Mouse (Mus musculus) embryonic facial prominence, embryonic 11.5 days (tissue): Measurements from ENCODE around the gene Rarres1. TPM values are rescaled to one million over a fixed set of nuclear protein-coding genes. Genes with fewer than 3 reads are reported as not detected.

Source experiments
- ATAC-seq: fragments of 200-750 bp; cut with Nextera tagmentation; replicated peaks from 2 replicates; pipeline ENCODE4 v1.8.0; 2017; ENCODE audit warnings: low read depth; ENCODE audit not compliant: insufficient number of reproducible peaks, low FRiP score, low TSS enrichment
- DNase-seq: peaks from one replicate; pipeline ENCODE4 v3.0.0-alpha.2; 2015; ENCODE audit warnings: low spot score
- H3K27ac ChIP-seq: fragments of 300-500 bp; sonication (generic); replicated peaks from 2 replicates; pipeline ENCODE4 v1.5.1; 2014; ENCODE audit warnings: mild to moderate bottlenecking, low read depth, low read length, control low read depth
- H3K27me3 ChIP-seq: fragments of 300-500 bp; sonication (generic); 2 replicates; pipeline ENCODE4 v1.6.1; 2014; ENCODE audit warnings: mild to moderate bottlenecking, low read length, moderate library complexity, mixed read lengths; ENCODE audit not compliant: control insufficient read depth, insufficient read depth
- H3K36me3 ChIP-seq: fragments of 300-500 bp; sonication (generic); replicated peaks from 2 replicates; pipeline ENCODE4 v1.6.1; 2014; ENCODE audit warnings: low read depth, mild to moderate bottlenecking, low read length, moderate library complexity, mixed read lengths; ENCODE audit not compliant: control insufficient read depth, insufficient read depth
- H3K4me1 ChIP-seq: fragments of 300-500 bp; sonication (generic); 2 replicates; pipeline ENCODE4 v1.6.1; 2014; ENCODE audit warnings: low read length, mixed read lengths; ENCODE audit not compliant: control insufficient read depth, insufficient read depth
- H3K4me2 ChIP-seq: fragments of 300-500 bp; sonication (generic); 2 replicates; pipeline ENCODE4 v1.6.1; 2014; ENCODE audit warnings: low read depth, mild to moderate bottlenecking, control low read depth, low read length, moderate library complexity
- H3K4me3 ChIP-seq: fragments of 300-500 bp; sonication (generic); 2 replicates; pipeline ENCODE4 v1.5.1; 2014; ENCODE audit warnings: low read depth, low read length, control low read depth
- H3K9ac ChIP-seq: fragments of 300-500 bp; sonication (generic); replicated peaks from 2 replicates; pipeline ENCODE4 v1.6.1; 2014; ENCODE audit warnings: mild to moderate bottlenecking, control low read depth, low read length
- H3K9me3 ChIP-seq: fragments of 300-500 bp; sonication (generic); replicated peaks from 2 replicates; pipeline ENCODE4 v1.6.1; 2016; ENCODE audit warnings: mild to moderate bottlenecking, low read length, inconsistent platforms, mixed read lengths; ENCODE audit not compliant: control insufficient read depth
- WGBS: fragments of 180-500 bp; shearing (Covaris S2); extraction: QIAGEN DNeasy Blood & Tissue Kit; methylation state at CpG from one replicate; pipeline ENCODE4 v1.1.7; 2014; 5-methylcytosine and 5-hydroxymethylcytosine counted together
- polyA plus RNA-seq: library from polyadenylated mRNA; unstranded; fragments of >200 nt; fragmentation: Nextera tagmentation; extraction: Ambion mirVana; gene quantifications from 2 replicates; pipeline ENCODE4 v1.2.1, GENCODE M21; 2014

Rarres1 gene
- polyA plus RNA-seq = 0.52 and 1.6 TPM in 2 replicates

GRCm38 (mm10) chr3:67515274-67515801 is at the start of gene Rarres1:
Gene Rarres1, minus strand, starts transcription at chr3:67515523.
- Histone ChIP-seq H3K9me3 (no peaks in the 10 kb centered on the region), H3K4me2 (peak within 1 kb of the TSS; percentile 99), H3K27ac (no peak within 1 kb of the TSS), H3K36me3 (no peaks in the 10 kb centered on the region), H3K4me3 (peak within 1 kb of the TSS; percentile 53), H3K4me1 (no peaks in the 10 kb centered on the region), H3K9ac (peak within 1 kb of the TSS; percentile 66), H3K27me3 (peaks cover 6% of the 10 kb centered on the region)
- DNase-seq (peak; percentile 37), ATAC-seq (no peak; the same call in 1 of the 2 replicates)
- WGBS = 4% methylated on average over 34 of the region's 38 CpGs

- Histone ChIP-seq H3K4me1 (no peaks in the 10 kb centered on the region), H3K9ac (no peak overlapping the region), H3K27ac (no peak overlapping the region), H3K4me3 (no peak overlapping the region), H3K9me3 (no peaks in the 10 kb centered on the region), H3K36me3 (no peaks in the 10 kb centered on the region), H3K4me2 (no peak overlapping the region), H3K27me3 (no peaks in the 10 kb centered on the region)
- no peak for ATAC-seq
- no peak for DNase-seq
- 62% methylated on average over 5 of the region's 5 CpGs for WGBS
These were observed 49.5 kb upstream of the Rarres1 start for GRCm38 (mm10) chr3:67564731-67565357.

GRCm38 (mm10) chr3:67557718-67558354 is 42.5 kb upstream of the Rarres1 start:
- Histone ChIP-seq H3K4me1 (no peaks in the 10 kb centered on the region), H3K4me3 (no peak overlapping the region), H3K27me3 (no peaks in the 10 kb centered on the region), H3K27ac (no peak overlapping the region), H3K36me3 (no peaks in the 10 kb centered on the region), H3K9ac (no peak overlapping the region), H3K4me2 (no peak overlapping the region), H3K9me3 (no peaks in the 10 kb centered on the region)
- no peak for DNase-seq
- 78% methylated on average over 14 of the region's 14 CpGs for WGBS
- ATAC-seq = 0 out of 2 replicates have a peak, but pooled peaks have one; percentile 6

GRCm38 (mm10) chr3:67557200-67557651 is 41.9 kb upstream of the Rarres1 start:
- no peak overlapping the region for H3K4me3 ChIP-seq
- H3K9me3 ChIP-seq = no peaks in the 10 kb centered on the region
- H3K36me3 ChIP-seq = no peaks in the 10 kb centered on the region
- DNase-seq = no peak
- no peaks in the 10 kb centered on the region for H3K4me1 ChIP-seq
- no peak overlapping the region for H3K4me2 ChIP-seq
- no peaks in the 10 kb centered on the region for H3K27me3 ChIP-seq
- H3K27ac ChIP-seq = no peak overlapping the region
- WGBS = 58% methylated on average over 14 of the region's 14 CpGs
- no peak overlapping the region for H3K9ac ChIP-seq
- ATAC-seq = peak; percentile 79; the same call in 1 of the 2 replicates

GRCm38 (mm10) chr3:67555211-67555610 is 39.9 kb upstream of the Rarres1 start:
- H3K9me3 ChIP-seq = no peaks in the 10 kb centered on the region
- no peak overlapping the region for H3K4me2 ChIP-seq
- H3K36me3 ChIP-seq = no peaks in the 10 kb centered on the region
- no peak overlapping the region for H3K4me3 ChIP-seq
- ATAC-seq (no peak), DNase-seq (no peak)
- H3K9ac ChIP-seq = no peak overlapping the region
- H3K27me3 ChIP-seq = no peaks in the 10 kb centered on the region
- H3K27ac ChIP-seq = no peak overlapping the region
- H3K4me1 ChIP-seq = no peaks in the 10 kb centered on the region
- WGBS = 85% methylated on average over 5 of the region's 5 CpGs

- no peak for DNase-seq
- H3K27ac ChIP-seq = no peak overlapping the region
- no peak overlapping the region for H3K4me3 ChIP-seq
- H3K9ac ChIP-seq = no peak overlapping the region
- no peak for ATAC-seq
- no peak overlapping the region for H3K4me2 ChIP-seq
- H3K9me3 ChIP-seq = no peaks in the 10 kb centered on the region
- H3K36me3 ChIP-seq = no peaks in the 10 kb centered on the region
- WGBS = 84% methylated on average over 5 of the region's 5 CpGs
- no peaks in the 10 kb centered on the region for H3K4me1 ChIP-seq
- H3K27me3 ChIP-seq = no peaks in the 10 kb centered on the region
These were observed 38.7 kb upstream of the Rarres1 start for GRCm38 (mm10) chr3:67553927-67554448.

GRCm38 (mm10) chr3:67553281-67553680 is 38.0 kb upstream of the Rarres1 start:
- DNase-seq = peak; percentile 31
- H3K4me2 ChIP-seq = no peak overlapping the region

GRCm38 (mm10) chr3:67551193-67551592 is 35.9 kb upstream of the Rarres1 start:
- DNase-seq (no peak), ATAC-seq (no peak)
- 71% methylated on average over 3 of the region's 3 CpGs for WGBS
- Histone ChIP-seq H3K27ac (no peak overlapping the region), H3K9me3 (no peaks in the 10 kb centered on the region), H3K4me3 (no peak overlapping the region), H3K36me3 (no peaks in the 10 kb centered on the region), H3K4me2 (no peak overlapping the region), H3K27me3 (no peaks in the 10 kb centered on the region), H3K4me1 (no peaks in the 10 kb centered on the region), H3K9ac (no peak overlapping the region)

More at GRCm38 (mm10) chr3:67553281-67553680, 38.0 kb upstream of the Rarres1 start:
- Histone ChIP-seq H3K9ac (no peak overlapping the region), H3K4me1 (no peaks in the 10 kb centered on the region), H3K4me3 (no peak overlapping the region), H3K36me3 (no peaks in the 10 kb centered on the region), H3K9me3 (no peaks in the 10 kb centered on the region), H3K27ac (no peak overlapping the region), H3K27me3 (no peaks in the 10 kb centered on the region)
- no peak for ATAC-seq
- 48% methylated on average over 4 of the region's 4 CpGs for WGBS
